Mouse (Mus musculus): ENCODE measurements around the gene Hoxa6.

Gene Hoxa6

DNA sequence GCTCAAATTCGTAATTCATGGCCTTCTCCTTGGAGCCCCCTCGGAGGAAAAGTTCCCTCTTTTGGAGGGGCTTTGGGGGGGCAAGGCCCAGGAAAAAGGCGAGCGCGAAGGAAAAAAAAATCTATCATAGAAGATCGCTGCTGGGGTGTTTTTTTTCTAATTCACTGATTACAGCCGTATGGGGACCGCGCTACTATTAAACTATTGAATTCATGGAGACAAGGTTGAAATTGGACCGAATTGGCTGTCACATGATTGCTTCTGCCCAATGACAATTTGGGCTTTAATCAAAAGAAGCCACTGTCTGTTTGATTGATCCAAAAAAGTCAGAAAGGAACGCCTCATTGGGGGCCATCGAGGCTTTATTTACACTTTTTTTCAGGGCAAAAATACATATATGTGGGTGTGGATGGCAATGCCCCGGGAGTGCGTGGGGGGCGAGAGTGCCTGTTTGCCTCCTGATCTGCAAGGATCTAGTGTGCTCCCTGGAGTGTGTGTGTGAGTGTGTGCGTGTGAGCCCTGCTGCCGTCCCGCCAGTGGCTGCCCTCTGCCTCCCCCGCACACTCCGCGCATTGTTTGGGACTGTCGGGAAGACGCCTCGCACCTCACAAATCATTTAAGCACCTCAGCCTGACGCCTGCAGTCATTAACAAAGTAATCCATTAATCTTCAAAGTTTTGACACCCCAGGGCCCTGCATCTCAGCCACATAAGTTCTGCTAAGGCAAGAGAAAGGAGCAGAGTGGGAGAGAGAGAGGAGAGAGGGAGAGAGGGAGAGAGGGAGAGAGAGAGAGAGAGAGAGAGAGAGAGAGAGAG is 43.7 kb downstream of the Hoxa6 start, which contains the start of gene Hoxa2:
TSS of gene Hoxa2 (minus strand) at position 206 of the 815 bp plus-strand sequence.
- no peak for DNase-seq (ENCODE audit: low read depth, low spot score)

- no peak for DNase-seq (ENCODE audit: low read depth, low spot score)
Observed at GRCm38 (mm10) chr6:52164051-52164625, 44.4 kb downstream of the Hoxa6 start.

DNA sequence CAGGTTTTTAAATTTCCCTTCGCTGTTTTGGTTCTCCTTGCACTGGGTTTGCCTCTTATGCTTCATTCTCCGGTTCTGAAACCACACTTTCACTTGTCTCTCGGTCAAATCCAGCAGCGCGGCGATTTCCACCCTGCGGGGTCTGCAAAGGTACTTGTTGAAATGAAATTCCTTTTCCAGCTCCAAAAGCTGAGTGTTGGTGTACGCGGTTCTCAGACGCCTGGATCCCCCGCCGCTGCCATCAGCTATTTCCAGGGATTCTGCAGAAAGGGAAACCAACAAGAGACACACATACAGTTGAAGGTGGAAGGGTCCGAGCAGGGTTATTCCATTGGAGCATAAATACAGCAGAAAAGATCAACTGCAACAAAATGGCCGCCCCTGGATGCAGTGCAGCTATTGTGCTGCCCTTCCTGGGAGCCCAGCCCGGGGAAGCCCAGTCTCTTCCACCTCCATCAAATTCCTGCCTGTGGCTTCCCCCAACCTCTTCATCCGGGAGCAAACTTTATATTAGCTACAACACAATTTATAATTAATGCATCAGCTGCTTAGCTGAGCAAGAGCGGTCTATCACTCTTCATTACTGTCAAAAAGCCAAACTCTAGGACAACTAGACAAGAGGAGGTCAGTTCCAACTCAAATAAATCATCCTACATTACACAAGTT is 45.0 kb downstream of the Hoxa6 start:
- DNase-seq (ENCODE audit: low read depth, low spot score): no peak

GRCm38 (mm10) chr6:52162611-52163365 is 45.7 kb downstream of the Hoxa6 start:
- DNase-seq (ENCODE audit: low read depth, low spot score): no peak

DNA sequence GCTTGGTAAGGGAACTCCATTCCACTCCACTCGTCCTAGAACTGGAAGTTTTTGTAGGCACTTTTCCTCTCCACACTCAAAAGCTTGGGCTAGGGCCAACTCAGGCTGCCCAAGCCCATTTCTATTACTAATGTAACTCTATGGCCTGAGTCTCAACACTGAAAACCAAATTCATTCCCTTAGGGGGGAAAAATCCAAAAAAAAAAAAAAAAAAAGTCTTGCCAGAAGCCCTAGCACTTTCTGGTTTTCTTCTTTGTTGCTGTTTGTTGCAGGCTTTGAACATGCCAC is 46.5 kb downstream of the Hoxa6 start:
- no peak for DNase-seq (ENCODE audit: low read depth, low spot score)

DNA sequence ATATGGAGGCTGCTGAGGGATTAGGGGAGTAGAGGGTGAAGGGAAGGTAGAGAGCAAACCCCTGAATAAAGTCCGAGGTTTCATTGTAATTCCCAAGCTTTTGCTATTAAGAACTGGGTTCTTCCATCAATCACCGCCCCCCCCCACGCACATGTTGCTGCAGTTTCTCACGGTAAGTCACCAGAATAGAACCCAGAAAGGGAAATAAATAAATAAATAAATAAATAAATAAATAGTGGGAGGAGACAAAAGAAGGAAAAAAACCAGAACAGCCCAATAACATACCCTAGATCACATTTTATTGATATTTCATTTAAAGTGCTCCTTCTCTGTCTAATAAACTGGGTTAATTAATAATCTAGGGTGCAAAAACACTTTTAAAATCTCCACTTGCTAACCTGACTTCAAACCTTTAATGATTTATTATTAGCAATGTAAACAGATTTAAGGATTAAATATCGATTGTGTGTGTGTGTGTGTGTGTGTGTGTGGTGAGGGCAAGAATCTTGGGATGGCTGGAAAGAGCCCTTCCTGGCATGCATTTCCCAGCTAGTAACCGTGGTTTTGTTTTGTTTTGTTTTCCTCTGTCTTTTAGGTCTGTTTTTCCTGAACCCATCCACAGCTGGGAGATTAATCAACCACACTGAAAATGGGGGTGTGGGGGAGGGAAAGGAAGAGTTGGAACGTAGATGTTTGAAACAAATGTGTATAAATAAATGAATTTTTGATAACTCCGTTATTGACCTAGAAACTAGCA is 47.0 kb downstream of the Hoxa6 start:
- DNase-seq (ENCODE audit: low read depth, low spot score): no peak

DNA sequence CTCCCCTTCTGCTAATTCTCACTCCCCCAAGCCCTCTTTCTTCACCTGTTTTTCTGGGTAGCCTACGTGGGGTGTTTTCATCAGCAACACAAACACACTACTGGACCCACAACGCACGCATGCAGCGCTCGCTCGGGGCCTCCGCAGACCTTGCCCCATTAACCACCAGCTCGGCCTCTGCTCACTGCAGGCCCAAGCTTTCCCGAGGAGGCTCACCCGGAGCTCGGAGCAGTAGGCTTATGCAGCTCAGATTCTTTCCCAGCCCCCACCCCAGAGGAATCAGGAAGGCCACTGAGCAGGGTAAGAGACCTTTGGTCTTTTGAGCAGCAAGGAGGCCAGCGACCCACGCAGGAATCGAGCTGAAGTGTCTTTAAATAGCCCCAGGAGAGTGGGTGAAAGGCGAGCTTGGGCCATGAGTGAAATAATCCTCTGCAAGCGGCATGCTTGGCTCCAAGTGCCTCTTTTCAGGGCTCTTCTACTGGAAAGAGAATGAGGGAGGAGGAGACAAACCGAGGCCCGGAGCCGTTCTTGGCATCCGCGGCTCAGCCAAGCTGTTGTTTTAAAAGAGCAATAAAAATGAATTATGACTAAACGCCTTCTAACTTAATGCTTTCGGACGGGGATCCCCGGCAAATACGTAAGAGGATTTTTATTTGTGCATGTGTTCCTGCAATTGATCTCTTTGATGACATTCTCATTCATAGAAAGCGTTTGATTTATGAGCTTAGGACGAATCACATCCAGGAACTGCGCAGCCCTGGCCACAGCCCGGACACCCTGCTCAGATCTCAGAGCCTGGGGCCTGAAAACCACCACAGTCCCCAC is 47.8 kb downstream of the Hoxa6 start:
- DNase-seq (ENCODE audit: low read depth, low spot score): no peak

DNA sequence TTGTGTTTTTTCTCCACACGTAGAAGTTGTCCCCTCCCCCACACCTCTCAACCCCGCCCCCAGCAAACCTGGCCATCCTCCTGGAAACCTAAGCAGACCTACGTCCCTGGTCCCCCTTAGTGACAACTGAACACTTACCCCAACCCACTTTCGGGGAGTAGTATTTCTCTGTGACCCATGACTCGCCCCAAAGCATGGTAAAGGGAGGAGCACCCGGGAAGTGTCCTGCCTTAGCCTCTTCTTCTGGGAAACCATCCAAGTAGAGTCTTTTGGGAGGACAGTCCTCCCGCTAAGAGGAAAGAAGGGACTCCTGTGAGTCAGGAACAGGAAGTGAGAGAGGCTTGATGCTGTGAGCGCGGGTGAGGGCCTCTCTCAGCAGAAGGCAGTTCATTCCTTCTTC is 48.5 kb downstream of the Hoxa6 start:
- DNase-seq (ENCODE audit: low read depth, low spot score): no peak

DNA sequence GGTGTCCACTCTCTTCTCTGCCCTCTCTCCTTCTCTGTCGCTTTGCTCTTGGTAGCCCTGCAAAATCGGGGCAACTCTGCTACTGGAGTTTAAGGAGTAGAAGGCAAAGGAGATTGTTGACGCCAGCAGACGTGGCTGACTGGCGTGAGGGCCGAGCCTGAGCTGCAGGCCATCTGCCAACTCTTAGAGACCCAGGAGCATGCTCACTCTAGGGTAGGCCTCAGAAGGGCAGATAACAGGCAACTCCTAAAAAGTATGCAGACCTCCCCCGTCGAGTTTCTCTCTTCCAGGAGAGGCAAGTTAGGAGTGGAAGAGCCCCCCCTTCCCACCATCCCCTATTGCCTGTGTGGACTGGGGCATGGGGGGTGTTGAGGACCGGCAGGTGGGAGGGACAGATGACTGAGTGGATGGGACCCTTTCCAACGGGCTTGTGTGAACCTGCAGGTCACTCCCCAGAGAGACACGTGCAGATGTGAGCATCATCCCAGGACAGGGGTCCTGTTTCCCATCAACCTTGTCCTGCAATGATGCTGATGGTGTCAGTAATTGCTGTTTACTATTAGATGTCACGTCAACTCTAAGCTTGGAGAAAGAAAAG is 49.3 kb downstream of the Hoxa6 start:
- no peak for DNase-seq (ENCODE audit: low read depth, low spot score)

- DNase-seq (ENCODE audit: low read depth, low spot score): peak; percentile 84
Observed at GRCm38 (mm10) chr6:52158276-52159051, 50.1 kb downstream of the Hoxa6 start, which contains the start of gene Hoxa1. Gene Hoxa1, minus strand, starts transcription at chr6:52158317.

GRCm38 (mm10) chr6:52157466-52158275 is 50.9 kb downstream of the Hoxa6 start:
- DNase-seq (ENCODE audit: low read depth, low spot score): no peak

DNA sequence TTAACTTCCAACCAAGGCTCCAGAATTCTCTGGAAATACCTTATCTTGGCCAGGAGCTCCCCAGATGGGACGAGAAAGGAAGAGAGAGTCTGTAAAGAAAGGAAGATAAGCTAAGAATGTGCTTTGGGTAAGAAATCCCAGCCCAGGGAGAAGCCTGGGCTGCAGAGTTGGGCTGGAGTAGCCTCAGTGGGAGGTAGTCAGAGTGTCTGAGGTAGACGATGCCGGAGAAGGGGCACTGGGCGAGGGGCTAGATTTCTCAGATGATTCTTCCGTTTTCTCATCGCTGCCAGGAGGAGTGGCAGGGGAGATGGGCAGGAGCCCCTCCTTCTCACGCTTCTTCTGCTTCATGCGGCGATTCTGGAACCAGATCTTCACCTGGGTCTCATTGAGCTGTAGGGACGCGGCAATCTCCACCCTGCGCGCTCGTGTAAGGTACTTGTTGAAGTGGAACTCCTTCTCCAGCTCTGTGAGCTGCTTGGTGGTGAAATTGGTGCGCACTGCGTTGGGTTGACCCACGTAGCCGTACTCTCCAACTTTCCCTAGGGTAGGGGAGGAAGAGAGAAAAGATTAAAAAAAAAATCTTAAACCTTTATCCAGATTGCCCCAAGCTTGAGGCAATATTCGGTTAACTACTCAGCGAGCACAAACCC is 51.8 kb downstream of the Hoxa6 start:
- no peak for DNase-seq (ENCODE audit: low read depth, low spot score)

Measured in forelimb bud, embryonic 11.5 days (tissue).